Mouse (Mus musculus): ENCODE results near the gene Ttc13.

- TF ChIP-seq ETS1 (IDR thresholded peaks at IDR 0.05; ENCODE audit: low read depth, low read length) (no peak), CTCF (IDR thresholded peaks at IDR 0.05 in 2 of 3, conservative IDR thresholded peaks at IDR 0.05 in 1 of 3; ENCODE audit: control insufficient read depth in 1 of 3, insufficient read depth in 1 of 3, low read depth in 2 of 3, low read length in 3 of 3, poor library complexity in 1 of 3, severe bottlenecking in 1 of 3) (no peak), POLR2A (IDR thresholded peaks at IDR 0.05; ENCODE audit: control insufficient read depth in 1 of 2, insufficient read depth in 1 of 2, low read depth in 1 of 2, low read length in 2 of 2, poor library complexity in 1 of 2) (no peak), SMC3 (IDR thresholded peaks at IDR 0.05; ENCODE audit: low read depth, low read length) (no peak), ZNF384 (IDR thresholded peaks at IDR 0.05; ENCODE audit: low read depth, low read length) (no peak), GATA1 (IDR thresholded peaks at IDR 0.05; ENCODE audit: low read depth, low read length) (no peak), MXI1 (IDR thresholded peaks at IDR 0.05; ENCODE audit: low read depth, low read length) (no peak), ZMIZ1 (IDR thresholded peaks at IDR 0.05; ENCODE audit: low read depth, low read length) (no peak), E2F4 (IDR thresholded peaks at IDR 0.05; ENCODE audit: borderline replicate concordance, low read depth, low read length) (no peak)
These were observed 40.0 kb downstream of the Ttc13 start for GRCm38 (mm10) chr8:124681792-124682157.
